Mouse (Mus musculus) ES-CJ7 (cell line): ENCODE measurements around the gene Nrxn2.

Experiments
- DNase-seq: peaks from one replicate; pipeline ENCODE4 v3.0.0; 2011; ENCODE audit warnings: low read depth, low spot score

Nrxn2 gene

DNA sequence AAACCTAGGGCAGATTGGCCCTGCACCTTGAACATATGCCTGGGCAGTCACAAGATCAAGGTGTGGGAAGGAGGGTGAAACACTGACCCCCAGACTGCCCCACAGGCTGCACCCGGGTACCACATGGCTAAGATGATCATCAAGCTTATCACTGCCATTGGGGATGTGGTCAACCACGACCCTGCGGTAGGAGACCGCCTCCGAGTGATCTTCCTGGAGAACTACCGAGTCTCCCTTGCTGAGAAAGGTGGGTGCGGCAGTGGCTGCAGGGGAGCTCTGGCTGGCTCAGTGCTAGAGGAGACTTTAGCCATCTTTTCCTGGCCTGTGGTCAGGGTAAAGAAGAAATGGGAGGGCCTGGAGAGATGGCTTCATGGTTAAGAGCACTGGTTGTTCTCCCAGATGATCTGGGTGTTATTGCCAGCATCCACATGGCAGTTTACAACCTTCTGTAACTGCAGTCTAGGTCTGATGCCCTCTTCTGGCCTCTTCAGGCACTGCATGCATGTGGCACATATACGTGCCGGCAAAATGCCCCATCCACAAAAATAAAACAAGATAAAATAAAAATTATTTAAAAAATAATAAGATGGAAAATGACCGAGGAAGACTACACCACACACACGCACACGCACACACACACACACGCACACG, 25.7 kb upstream of the Nrxn2 start:
- DNase-seq = peak; percentile 73

DNA sequence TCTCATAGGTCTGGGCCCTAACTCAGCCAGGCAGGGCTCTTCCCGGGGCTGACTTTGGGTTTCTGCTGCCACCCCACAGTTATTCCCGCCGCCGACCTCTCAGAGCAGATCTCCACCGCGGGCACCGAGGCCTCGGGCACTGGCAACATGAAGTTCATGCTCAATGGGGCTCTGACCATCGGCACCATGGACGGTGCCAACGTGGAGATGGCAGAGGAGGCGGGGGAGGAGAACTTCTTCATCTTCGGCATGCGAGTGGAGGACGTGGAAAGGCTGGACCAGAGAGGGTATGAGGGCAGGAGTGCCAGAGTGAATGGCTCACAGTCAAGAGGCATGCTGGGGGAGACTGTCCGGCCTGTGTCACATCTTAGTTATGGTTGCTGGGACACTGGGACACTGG, 24.9 kb upstream of the Nrxn2 start:
- no peak for DNase-seq

DNA sequence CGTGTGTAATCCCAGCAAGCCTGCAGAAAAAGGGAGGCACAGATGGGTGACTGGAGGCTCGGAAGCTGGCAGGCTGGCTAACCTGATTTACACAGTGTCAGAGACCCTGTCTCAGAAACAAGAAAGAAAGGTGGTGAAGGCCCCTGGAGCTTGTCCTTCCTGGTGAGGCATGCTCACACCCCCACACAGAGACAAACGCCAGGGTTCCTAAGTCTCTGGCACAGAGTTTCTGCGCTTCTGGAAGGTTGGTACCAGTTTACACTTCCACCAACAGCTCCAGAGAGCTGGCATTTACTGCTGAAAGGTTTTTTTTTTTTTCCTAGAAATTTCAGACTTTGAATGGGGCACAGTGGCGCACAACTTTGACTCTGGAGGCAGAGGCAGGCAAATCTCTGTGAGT, 22.3 kb upstream of the Nrxn2 start:
- DNase-seq = no peak

DNA sequence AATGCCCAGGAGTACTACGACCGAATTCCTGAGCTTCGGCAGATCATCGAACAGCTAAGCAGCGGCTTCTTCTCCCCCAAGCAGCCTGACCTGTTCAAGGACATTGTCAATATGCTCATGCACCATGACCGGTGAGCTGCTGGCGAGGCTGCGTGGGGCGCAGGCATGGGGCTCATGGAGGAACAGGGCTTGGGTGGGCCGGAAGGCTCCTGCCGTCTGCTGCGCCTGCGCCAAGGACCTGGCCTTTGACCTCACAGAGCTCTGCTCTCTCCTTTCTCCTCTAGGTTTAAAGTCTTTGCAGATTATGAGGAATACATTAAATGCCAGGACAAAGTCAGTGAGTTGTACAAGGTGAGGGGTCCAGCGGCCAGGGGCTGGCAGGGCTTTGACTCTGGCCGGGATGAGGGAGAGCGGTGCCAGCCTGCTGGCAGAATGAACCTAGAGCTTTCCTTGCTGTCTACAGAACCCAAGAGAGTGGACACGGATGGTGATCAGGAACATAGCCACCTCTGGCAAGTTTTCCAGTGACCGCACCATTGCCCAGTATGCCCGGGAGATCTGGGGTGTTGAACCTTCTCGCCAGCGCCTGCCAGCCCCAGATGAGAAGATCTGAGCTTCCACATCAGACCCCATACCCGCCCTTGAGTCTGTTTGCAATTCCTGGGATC, 20.8 kb upstream of the Nrxn2 start:
- no peak for DNase-seq

GRCm38 (mm10) chr19:6398447-6399284, 19.9 kb upstream of the Nrxn2 start:
- DNase-seq = peak; percentile 76

- DNase-seq = peak; percentile 53
Measured at GRCm38 (mm10) chr19:6399285-6400095, 19.0 kb upstream of the Nrxn2 start, which contains the start of gene Rasgrp2. Rasgrp2 (plus strand) TSS chr19:6399340.

GRCm38 (mm10) chr19:6400096-6401086, 18.1 kb upstream of the Nrxn2 start:
- DNase-seq = peak; percentile 59

- peak; percentile 93 for DNase-seq
Measured at GRCm38 (mm10) chr19:6401131-6401815, 17.3 kb upstream of the Nrxn2 start.

- no peak for DNase-seq
Measured at GRCm38 (mm10) chr19:6401951-6402350, 16.6 kb upstream of the Nrxn2 start.

- no peak for DNase-seq
Measured at GRCm38 (mm10) chr19:6403869-6404268, 14.7 kb upstream of the Nrxn2 start.

DNA sequence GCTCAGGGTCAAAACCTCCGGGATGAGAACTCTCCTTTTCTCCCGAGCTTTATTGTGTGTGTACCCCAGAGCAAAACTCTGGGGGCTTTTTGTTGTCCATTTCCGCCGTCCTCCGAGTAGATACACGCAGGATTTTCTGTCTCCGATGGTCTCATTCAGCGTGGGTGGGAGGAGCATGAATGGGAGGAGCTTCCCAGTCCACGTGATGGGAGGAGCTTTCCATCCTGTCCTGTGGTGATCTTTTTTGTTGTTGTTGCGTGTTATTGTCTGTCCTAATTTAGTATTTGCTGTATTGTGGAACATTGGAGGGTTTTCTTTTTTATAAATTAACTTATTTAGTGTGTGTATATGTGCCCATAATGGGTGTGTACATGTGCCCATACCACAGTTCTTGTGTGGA, 13.1 kb upstream of the Nrxn2 start:
- no peak for DNase-seq

DNA sequence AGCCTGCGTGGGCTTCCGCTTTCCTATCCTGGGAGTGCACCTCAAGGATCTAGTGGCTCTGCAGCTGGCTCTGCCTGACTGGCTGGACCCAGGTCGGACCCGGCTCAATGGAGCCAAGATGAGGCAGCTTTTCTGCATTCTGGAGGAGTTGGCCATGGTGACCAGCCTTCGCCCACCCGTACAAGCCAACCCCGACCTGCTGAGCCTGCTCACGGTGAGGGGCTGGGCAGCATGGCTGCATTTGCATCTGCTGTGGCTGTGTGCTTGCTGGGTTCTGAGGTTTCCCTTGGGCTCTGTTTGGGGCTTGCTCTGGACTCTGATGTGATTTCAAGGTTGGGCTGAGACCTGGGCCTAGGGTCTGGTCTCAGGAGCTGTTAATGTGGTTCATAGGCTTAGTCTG, 11.4 kb upstream of the Nrxn2 start:
- DNase-seq = no peak

DNA sequence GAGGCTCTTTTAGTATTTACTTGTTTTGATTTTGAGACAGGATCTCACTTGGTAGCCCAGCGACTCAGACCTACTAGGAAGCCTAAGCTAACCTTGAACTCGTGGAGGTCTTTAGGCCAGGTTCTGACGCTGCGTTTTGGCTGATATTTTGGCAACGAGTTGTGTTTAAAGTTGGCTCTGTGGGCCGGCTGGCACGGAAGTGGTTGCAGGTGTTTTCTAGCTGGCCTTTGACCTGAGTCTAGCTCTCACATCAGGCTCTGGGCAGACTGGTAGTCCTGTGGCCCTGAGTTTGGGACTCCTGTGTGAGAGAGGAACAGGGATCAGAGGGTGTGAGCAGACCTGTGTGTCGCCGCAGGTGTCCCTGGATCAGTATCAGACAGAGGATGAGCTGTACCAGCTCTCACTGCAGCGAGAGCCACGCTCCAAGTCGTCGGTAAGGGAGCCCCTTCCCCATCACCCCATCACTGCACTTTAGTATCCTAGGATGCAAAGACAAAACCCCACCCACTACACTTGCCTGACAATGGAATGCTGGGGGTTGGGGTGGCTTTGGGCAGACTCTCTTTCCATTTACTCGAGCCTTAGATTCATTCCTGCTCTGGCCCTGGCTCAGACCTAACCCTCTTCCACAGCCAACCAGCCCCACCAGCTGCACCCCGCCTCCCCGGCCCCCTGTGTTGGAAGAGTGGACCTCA, 10.6 kb upstream of the Nrxn2 start:
- DNase-seq = peak; percentile 80

DNA sequence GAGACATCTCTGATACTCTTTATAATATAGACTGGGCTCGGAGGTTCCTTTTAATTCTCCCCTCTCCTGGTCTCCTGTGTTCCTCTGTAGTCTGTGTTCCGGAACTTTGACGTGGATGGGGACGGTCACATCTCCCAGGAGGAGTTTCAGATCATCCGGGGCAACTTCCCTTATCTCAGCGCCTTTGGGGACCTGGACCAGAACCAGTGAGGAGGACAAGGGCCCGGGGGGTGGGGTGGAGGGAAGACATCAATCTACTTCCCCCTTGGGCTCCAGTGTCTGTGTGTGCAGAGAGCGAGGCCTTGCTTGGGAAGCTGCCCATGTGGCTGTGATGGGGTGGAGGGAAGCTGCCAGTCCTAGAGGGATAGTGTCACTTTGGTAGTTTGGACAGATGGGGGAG, 9.8 kb upstream of the Nrxn2 start:
- no peak for DNase-seq

GRCm38 (mm10) chr19:6409176-6409575, 9.4 kb upstream of the Nrxn2 start:
- no peak for DNase-seq

DNA sequence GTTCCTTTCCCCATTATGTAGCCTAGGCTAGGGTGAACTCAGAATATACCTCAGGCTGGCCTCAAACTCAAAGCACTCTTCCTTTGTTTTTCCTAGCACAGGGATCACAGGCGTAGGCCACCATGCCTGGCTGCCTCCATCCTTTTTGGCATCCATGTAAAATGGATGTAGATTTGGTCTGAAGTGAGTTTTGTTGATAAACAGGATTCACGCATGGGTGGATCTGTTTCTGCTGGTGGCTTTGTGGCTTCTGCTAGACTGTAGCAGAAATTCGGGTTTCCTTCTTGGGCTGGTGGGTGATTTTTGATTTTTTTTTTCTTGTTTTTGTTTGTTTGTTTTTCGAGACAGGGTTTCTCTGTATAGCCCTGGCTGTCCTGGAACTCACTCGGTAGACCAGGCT, 8.6 kb upstream of the Nrxn2 start:
- DNase-seq = no peak

- DNase-seq = peak; percentile 62
Measured at GRCm38 (mm10) chr19:6412798-6413197, 5.7 kb upstream of the Nrxn2 start.

DNA sequence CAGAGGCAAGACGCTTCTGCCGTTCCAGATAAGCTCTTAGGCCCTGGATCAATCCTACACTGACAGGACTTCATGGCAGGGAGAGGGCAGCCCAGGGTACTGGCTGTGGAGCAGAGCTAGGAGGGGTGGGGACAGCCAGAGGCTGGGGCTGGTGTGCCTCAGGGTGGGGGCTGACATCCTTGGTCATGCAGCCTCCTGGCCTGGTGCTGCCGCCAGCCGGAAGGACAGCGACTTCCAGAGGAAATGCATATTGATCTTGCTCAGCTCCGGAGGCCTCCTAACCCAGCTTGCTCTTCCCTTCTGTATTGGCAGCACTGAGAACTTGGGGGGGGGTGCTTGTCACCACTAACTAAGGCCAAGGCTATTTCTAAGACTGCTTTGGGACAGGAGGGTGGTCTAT, 3.1 kb upstream of the Nrxn2 start:
- no peak for DNase-seq

- peak; percentile 63 for DNase-seq
Measured at GRCm38 (mm10) chr19:6416124-6416770, 2.3 kb upstream of the Nrxn2 start.
